Mouse (Mus musculus): ENCODE measurements around the gene Gtpbp10.

The Gtpbp10 gene

DNA sequence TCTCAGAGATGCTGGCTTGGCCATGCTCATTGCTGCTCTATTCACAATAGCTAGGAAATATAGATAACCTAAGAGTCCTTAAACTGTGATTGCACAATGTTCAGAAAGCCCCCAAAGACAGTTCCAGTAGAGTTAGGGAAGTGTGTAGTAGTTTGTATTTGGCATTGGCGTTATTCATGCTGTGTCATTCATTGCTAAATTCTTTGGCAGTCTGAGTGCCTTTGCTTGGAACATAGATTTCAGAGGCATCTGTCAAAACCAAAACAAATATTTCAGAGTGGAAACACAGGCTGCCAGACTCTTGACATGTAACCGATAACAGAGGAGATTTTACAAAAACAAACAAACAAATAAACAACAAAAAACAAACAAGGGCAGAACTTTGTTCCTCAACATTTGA lies 57.8 kb downstream of the Gtpbp10 start:
- no peak for DNase-seq (ENCODE audit: low spot score in 2 of 2)

DNA sequence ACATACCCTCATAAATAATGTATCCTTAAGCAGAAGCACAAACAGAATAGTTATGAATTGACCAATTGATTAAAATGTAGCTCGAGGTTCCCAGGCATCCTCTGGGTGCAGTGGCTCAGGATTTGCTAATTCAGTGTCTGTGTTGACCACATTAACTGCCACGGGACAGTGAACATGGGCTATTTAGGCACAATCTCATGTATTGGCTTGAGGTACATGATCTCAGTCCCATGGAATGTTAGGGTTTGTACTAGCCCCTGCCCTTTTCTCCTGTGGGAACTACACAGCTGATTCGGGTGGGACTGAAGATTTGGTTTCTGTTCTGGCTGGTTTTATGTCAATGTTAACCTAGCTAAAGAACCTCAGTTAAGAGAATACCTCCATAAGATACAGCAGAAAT lies 62.9 kb downstream of the Gtpbp10 start:
- no peak for DNase-seq (ENCODE audit: low spot score in 2 of 2)

- no peak for DNase-seq (ENCODE audit: low spot score in 2 of 2)
These were observed 64.3 kb downstream of the Gtpbp10 start for GRCm38 (mm10) chr5:5495042-5495441.

DNA sequence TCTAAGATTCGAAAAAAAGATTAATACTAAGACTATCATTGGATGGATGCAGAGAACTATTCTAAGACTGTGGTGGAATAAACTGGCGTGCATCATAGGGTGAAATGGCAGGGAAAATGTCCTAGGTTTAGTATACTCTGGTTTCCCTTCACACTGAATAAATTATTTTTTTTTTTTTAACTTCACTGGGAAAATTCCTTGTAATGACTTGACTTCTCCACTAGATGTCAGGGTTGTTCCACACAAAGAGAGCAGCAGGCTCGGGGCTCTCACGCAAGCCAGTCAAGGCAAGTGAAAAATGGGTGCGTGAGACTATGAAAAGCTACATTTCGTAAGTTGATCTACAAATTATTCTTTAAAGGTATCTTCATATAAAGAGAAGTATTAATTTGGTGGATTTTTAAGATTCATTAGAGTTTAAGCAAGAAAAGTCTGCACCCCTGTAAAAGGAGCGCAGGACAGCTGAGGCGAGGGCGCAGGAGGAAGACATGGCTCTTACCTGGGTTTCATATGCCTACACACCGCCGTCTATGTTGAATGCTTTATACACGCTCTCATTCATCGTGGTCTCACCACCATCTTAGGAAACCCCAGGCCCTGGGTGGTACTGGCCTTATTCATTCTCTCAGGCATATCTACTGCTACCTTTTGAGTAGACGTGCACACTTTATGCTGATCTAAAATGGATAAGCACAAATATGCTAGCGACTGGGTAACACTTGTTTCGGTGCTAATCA lies 64.9 kb downstream of the Gtpbp10 start:
- DNase-seq (ENCODE audit: low spot score in 2 of 2), result peak in 1 of 2 experiments; percentile 9

DNA sequence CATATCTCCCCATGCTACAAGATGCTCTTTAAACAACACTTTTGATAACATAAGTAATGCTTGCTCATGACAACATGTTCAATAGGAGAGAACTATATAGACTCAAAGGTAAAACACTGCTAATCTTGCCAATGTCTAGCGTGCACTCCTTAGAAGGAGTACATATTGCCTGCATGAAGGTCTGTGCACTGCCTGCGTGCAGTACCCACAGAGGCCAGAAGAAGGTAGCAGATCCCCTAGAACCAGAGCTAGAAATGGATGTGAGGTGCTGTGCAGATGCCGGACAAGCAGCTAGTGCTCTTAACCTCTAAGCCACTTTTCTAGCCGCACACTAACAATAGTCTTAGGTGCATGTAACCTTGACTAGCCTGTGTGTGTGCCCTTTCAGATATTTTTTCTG lies 67.2 kb downstream of the Gtpbp10 start:
- DNase-seq (ENCODE audit: low spot score in 2 of 2), result no peak

Measured in urinary bladder, adult 18-20 months (tissue).